Mouse (Mus musculus) left cerebral cortex, adult 8-10 months (tissue): ENCODE measurements around the gene Gm21818. TPM values are rescaled to one million over a fixed set of nuclear protein-coding genes. Genes with fewer than 3 reads are reported as not detected.
"Not testable (repeated sequence)": the region's sequence is repeated elsewhere in the genome, so short reads cannot be mapped to it uniquely, and the experiment has no call there.

Experiments used
- DNase-seq, 2 experiments: peaks; one replicate each; pipeline ENCODE4 v3.0.0; 2022; ENCODE audit warnings: low spot score in 2 of 2
- total RNA-seq, 4 experiments: library from RNA; stranded (reverse); gene quantifications; 2 replicates each; pipeline ENCODE4 v1.2.4; 2022

Gm21818 gene
- not detected for total RNA-seq

DNA sequence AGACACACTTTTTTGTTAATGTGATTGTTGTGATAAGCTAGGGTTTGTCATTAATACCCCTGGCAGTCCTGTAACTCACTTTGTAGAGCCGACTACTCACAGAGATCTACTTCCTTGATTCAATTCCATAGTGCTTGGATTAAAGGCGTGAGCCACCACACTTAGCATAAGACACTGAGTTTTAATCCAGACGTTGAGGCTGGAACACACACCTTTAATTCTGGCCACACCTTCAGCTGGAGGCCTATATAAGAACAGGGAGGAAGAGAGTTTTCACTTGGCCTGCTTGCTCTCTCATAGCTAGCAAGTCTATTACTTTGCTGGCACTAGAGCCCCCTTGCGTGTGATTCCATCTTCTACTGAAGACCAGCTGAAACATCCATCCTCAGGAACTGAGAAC lies at the start of gene Gm21818:
TSS of gene Gm21818 (plus strand) at position 301 of the 400 bp plus-strand sequence.
- DNase-seq: not testable (repeated sequence)

DNA sequence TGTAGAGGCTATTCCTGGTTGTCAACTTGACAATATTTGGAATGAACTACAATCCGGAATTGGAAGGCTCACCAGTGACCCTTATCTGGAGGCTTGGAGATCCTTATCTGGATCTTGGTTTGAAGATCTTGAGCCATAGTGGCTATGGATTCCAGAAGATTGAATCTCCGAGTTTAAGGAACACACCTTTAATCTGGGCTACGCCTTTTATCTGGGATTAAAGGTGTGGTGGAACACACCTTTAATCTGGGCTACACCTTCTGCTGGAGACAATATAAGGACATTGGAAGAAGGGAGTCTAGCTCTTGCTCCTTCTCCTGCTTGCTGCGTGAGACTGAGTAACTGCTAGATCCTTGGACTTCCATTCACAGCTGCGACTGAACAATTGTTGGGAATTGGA lies 32.3 kb upstream of the Gm21818 start, which contains the start of gene Gm20767:
TSS of gene Gm20767 (plus strand) at position 301 of the 400 bp plus-strand sequence.
- not testable (repeated sequence) for DNase-seq

DNA sequence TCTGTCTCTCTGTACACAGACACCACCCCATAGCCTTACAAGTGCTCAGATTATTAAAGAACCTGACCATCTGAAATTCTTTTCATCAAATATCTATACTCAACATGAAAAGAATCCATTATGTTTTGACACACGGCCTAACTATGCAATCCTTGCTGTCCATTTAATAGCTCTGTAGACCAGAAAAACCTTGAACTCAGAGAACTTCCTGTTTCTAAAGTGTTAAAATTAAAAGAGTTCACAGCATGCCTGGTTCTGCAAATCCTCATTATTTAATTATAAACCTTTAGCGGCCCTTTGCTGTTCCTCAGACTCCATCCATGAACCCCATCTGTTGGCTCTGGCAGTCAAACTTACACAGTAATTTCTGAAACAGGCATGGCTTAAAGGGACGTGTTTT lies 29.9 kb upstream of the Gm21818 start:
- DNase-seq: not testable (repeated sequence)

DNA sequence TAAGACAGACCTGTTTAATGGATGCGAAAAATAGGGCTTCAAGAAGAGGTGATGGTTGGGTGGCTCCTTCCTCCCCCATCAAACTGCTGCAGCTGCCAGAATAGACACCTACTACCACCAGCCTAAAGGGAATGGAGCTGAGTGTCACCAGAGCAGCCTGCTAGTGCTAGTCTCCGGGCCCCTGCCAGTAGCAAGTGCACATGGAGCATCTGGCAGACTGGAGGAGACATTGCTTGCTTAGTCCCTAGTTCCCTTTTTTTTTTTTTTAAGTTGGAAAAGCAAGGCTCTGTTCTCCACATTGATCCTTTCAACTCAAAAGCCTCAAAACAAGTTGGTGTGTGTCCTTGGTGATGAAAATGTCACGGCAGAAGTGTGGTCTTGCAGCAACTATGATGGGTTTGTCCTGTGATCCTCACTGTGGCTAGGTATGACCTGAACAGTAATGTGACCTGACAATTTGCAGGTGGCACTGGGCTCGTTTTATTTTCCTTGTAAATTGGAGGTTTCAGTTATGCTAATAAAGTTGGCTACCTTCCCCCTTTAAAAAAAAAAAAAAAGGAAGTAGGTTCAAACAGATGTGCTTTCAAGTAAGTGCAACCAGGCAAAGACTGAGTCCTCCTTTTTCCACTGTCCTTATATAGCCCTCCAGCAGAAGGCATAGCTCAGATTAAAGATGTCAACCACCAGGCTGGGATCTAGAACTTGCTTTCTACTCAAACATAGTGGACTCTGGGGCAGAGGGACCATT lies 22.4 kb upstream of the Gm21818 start:
- DNase-seq: not testable (repeated sequence)

DNA sequence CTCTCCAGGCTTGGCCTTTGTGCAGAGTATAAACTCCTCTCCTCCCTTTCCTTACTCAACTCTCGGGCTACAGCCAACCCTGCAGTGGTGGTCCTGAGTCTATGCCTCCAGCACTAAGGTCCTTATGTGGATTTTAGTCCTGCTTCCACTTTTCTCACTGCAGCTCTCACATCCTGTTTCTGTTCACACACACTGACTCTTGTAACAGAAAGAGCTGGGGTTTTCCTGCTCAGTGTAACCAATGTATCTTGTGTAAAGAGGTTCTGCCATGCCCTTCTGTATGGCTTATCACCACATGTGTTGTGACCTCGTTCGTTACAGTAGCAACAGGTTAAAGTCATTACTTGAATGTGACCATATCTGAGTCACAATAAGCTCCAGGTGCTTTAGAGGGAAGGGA lies 21.6 kb upstream of the Gm21818 start:
- not testable (repeated sequence) for DNase-seq

DNA sequence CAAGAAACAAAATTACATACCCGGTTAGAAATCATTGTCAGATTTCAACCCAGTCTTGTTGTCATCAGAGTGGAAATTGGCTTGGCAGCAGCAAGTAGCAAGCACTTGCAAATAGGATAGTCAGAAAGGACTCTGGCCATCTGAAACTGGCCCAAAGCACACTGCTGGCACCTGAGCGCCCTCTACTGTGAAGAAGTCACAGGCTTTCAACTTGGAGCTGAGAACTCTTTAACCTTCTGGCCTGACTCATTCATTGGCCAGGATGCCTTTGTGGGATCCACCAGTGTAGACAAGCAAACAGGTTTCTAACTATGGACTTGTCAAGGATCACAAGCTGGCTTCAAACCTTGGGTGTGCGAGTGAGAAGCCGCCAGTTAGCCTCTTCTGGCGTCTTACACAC lies 3.9 kb upstream of the Gm21818 start:
- DNase-seq: not testable (repeated sequence)

DNA sequence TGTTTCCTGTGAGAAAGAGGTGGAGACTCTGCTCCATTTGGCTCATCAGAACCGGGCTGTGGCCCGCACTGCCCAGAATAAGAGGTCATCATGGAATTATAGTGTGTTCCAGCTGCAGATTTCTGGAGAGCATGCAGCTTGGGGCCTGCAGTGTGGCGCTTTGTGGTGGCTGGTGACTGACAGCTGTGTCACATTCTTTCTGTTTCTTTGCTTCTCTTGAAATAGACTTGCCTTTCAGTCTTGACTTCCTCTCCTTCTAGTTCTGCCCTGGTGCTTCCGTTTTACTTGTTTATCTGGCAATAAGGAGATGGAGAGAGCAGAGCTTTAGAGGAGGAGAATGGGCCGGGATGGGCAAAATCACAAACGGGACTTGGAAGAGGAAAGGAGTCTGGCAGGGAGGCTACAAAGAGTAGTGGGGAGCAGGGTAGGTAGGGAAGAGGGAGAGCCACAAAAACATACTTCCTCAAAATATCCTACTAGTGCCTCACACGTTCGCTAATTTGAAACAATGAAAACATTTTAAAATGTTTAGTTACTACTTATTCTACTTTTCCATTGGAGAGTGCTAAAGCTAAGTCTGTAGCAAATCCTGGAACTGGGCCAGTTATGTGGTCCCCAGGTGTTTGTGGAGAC lies 24.1 kb downstream of the Gm21818 start:
- DNase-seq: not testable (repeated sequence)

DNA sequence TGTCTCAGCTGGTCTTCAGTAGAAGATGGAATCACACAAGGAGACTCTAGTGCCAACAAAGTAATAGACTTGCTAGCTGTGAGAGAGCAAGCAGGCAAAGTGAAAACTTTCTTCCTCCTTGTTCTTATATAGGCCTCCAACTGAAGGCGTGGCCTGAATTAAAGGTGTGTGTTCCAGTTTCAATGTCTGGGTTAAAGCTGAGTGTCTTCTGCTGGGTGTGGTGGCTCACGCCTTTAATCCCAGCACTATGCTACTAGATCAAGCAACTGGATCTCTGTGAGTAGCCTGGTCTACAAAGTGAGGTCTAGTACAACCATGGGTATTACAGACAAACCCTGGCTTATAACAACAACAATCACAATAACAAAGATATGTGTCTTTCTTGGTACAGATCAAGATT lies 43.6 kb downstream of the Gm21818 start, which contains the start of gene Gm21762:
TSS of gene Gm21762 (minus strand) at position 101 of the 400 bp plus-strand sequence.
- not testable (repeated sequence) for DNase-seq

DNA sequence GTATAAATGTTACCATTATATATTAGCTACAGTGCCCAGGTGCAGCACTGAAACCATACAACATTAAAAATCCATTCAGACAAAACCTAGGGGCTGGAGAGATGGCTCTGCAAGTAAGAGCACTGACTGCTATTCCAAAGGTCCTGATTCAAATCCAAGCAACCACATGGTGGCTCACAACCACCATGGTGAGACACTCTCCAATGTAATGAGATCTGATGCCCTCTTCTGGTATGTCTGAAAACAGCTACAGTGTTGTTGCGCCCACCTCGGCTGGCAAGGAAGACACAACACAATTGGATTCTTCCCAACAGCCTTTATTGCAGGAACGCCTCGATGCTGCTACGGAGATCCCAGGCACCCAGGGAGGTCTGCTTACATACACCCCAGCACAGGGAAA lies 48.7 kb downstream of the Gm21818 start:
- not testable (repeated sequence) for DNase-seq

DNA sequence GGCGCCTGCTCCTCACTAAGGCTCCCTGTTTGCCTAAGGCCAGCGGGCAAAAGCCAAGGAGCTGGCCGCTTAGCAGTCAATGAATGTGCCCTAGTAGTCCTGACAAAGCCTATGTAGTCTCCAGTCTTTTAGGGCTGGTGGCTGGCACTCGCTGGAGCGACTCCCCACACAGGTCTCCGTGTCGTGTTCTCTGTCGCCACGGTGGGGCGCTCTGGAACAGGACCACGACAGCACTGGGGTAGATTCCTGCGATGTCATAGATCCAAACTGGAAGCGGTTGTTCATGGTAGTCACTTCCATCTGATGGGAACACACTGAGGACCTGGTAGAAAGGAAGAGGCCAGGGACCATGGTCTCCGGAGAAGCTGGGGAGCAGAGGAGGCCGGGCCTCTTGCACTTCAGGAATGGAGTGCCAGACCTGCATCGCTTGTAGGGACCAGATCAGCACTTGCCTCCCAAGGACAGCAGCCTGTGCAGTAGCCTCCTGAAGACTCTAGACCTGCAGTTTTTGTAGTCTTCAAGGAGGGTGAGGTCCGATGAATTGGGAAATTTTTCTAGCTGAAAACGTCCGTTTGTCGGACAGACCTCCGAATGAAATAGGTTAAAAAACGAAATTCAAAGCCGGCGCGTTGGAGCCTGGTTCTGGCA lies 50.9 kb downstream of the Gm21818 start:
- DNase-seq: not testable (repeated sequence)

Other genes with a start within 250 kb of the Gm21818 start
- gene Gm21761, start 243.2 kb upstream of the Gm21818 start, total RNA-seq: not detected
- gene B020031M17Rik, start 221.6 kb upstream of the Gm21818 start, total RNA-seq: not detected
- gene Gm36079, start 145.4 kb upstream of the Gm21818 start, total RNA-seq: not detected
- not detected for gene Gm21188, start 120.2 kb upstream of the Gm21818 start, total RNA-seq
- not detected for gene Gm20767, start 32.2 kb upstream of the Gm21818 start, total RNA-seq
- not detected for gene Gm21762, start 43.5 kb downstream of the Gm21818 start, total RNA-seq
- not detected for gene Gm21731, start 66.7 kb downstream of the Gm21818 start, total RNA-seq
- gene AF067061, start 90.7 kb downstream of the Gm21818 start, total RNA-seq: not detected
- gene BC147527, start 128.0 kb downstream of the Gm21818 start, total RNA-seq: not detected
- gene Tcstv3, start 144.4 kb downstream of the Gm21818 start, total RNA-seq: not detected